Mouse (Mus musculus): ENCODE results near the gene Stx5a.

Gene Stx5a

DNA sequence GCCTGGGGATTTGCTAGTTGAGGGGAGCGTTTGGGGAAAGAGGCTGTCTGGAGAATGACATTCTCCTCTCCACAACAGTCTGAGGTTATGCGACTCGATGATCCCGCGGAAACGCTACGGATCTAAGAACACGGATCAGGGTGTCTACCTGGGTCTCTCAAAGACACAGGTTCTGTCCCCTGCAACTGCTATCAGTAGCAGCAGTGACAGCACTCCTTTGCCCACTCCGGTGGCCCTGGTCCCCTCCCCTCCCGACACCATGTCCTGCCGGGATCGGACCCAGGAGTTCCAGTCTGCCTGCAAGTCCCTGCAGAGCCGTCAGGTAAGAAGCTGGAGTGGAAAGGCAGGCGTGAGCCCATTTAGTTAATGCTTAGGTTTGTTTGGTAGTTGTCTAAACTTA lies 963 bp downstream of the Stx5a start:
- no peak for DNase-seq (ENCODE audit: low spot score in 2 of 2)

DNA sequence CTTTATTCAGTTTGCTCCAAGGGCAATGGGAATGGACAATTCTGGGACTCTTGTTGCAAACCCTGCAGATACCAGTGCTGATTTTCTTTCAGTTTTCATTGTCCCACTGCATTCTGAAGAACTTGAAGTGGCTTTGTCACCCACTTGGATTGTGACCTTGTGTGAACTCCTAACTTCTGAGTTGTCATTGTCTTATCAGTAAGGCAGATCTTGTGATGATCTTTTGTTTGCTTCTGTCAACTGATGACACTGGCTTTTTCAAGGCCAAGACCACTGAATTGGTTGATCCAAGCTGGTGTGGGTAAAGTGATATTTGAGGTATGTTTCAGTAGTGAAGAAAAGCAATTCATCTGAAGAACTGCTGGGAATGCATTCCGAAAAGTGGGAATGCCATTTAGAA lies 4.2 kb downstream of the Stx5a start:
- DNase-seq (ENCODE audit: low spot score in 2 of 2), result no peak

DNA sequence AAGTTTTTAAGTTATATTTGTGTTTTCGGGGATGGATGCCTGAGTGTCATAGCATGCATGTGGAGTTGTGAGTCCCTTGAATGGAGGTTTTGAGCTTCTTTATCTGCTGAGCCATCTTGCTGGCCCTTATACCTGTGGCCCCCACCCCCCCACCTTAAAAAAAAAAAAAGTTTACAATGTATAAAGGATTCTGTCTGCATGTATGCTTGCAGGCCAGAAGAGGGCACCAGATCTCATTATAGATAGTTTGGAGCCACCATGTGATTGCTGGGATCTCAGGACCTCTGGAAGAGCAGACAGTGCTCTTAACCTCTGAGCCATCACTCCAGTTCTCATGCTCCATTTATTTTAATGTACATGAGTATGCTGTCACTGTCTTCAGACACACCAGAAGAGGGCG lies 6.2 kb downstream of the Stx5a start:
- no peak for DNase-seq (ENCODE audit: low spot score in 2 of 2)

DNA sequence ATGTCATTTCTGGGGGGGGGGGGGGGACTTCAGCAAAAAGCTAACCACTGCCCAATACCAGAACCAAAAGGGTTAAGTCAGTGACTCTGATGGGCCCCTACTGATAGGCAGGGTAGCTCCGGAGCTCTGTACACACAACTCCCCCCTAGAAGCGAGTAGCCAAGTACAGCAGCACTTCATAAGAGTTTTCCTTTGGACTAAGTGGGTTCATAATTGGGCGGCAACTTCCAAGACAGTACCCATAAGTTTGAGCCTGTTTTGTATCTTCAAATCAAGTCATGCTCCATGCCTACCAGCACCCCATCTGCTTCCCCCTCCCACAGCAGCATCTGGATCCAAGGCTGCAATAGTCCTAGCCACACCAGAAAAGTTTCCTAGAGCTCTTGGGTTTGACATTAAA lies 14.4 kb downstream of the Stx5a start:
- DNase-seq (ENCODE audit: low spot score in 2 of 2), result no peak

DNA sequence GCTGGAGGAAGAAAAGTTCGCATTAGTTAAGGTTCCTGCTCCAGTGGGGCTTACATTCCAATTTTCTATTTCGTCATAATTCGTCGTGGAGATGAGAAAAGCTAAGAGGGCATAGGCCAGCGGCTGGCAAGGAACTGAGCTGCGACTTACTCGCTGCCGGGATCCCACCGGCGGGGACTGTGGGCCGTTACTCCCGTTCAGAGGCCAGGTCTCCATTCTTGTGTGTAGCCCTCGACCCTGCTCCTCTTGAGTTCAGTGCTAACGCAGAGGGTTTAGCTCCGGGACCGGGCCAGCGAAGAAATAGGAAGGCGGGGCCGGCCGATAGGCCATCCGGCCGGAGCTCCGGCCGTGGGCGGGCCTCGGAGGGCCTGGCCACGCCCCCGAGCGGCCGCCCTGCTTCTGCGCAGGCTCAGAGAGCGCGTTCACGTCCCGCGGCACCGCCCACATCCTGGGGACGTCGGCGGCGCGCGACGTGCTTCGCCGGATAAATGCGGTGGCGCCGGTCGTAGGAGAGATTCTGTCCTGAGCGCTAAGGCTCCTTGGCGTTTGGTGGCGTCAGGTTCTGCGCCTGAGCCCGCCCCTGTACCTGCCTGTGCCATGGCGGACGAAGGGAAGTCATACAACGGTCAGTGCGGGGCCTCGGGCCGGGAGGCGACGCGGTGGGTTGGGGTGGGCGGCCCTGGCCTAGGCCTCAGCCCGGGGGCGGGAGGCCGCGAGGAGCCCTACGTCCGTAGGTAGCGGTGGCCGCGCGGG lies 15.6 kb downstream of the Stx5a start, which contains the start of gene Nxf1:
Gene Nxf1 (plus strand): TSS at position 439 of the 753 bp plus-strand sequence.
- DNase-seq (ENCODE audit: low spot score in 2 of 2), result peak; percentile 75 to 93

DNA sequence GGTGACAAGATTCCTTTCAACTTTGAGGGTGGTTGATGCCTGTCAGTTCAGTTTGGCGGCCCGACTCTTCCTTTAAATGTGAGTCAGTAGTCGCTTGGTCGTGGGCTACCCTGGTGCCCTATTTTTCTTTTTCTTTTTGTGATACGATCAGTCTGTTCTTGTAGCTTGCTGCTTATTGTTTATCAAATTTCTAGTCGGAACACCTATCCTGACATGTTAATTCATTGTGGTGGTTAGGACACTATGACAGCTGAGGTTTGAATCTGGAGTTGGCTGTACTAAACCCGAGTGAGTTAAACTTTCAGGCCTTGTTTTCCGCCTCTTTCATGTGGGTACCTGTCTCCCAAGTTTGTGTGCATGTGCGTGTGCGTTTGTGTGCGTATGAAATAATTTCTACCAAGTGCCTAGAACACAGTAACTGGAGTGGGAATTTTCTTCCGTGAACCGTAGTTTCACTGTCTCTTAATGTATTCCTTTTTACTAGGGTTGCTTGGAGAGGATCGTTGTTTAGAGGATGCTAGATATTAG lies 16.3 kb downstream of the Stx5a start:
- no peak for DNase-seq (ENCODE audit: low spot score in 2 of 2)

DNA sequence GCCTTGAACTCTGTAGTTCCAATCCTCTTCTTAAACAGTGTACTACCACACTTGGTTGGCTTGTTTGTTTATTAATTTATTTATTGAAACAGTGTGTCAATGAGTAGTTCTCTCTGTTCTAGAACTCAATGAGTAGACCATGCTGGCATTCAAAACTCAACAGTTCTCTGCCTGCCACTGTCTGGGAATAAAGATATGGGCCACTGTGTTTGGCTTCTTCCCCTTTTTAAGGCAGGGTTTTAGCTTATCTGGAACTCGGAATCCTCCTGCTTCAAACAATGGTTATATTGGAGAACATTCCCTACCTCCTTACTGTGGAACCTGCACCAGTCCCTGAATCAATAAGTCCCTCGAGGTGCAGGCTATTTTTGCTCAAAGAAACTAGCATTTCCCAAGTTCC lies 17.7 kb downstream of the Stx5a start:
- DNase-seq (ENCODE audit: low spot score in 2 of 2), result no peak

DNA sequence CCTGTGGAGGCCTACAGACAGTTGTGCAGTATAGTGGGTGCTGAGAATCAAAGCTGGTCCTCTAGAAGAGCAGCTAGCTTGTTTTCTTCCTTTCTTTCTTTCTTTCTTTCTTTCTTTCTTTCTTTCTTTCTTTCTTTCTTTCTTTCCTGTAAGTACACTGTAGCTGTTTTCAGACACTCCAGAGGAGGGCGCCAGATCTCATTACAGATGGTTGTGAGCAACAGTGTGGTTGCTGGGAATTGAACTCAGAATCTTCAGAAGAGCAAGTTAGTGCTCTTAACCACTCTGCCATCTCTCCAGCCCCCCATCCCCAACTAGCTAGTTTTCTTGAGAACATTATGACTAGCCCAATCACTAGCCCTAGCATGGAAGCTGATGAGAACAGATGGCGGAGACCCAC lies 19.5 kb downstream of the Stx5a start:
- no peak for DNase-seq (ENCODE audit: low spot score in 2 of 2)

DNA sequence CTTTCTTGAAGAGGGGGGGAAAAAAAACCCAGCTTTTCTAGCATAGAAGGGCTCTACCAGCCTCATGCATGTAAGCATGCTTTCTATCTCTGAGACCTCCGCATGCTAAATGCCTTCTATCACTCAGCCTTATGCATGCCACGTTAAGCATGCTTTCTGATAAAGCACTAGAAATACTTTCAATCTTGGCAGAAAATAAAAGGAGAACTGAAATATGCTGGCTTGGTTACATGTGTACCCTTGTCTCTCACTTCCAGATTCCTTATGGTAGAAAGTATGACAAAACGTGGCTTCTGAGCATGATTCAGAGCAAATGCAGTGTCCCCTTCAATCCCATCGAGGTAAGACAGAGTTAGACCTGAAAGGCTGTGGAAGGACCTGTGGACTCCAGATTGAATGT lies 22.1 kb downstream of the Stx5a start:
- no peak for DNase-seq (ENCODE audit: low spot score in 2 of 2)

DNA sequence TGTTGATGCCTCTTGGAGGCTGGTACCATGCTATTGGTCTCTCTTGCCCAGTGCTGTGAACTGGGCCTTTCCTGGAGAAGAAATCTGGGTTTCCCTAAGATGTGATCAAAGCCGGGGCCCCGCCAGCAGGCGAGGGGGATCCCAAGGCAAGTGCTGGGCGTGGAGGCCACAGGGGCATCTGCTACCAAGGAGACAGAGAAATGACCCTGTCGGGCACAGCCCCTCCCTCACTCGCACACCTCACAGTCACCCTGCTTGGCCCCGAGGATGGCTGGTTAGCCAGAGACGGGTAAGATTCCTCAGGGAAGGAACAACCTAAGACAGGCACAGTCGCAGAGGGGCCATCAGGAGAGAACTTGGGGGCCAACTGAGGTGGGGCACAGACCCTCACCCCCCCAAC lies 24.3 kb downstream of the Stx5a start:
- DNase-seq (ENCODE audit: low spot score in 2 of 2), result no peak

DNA sequence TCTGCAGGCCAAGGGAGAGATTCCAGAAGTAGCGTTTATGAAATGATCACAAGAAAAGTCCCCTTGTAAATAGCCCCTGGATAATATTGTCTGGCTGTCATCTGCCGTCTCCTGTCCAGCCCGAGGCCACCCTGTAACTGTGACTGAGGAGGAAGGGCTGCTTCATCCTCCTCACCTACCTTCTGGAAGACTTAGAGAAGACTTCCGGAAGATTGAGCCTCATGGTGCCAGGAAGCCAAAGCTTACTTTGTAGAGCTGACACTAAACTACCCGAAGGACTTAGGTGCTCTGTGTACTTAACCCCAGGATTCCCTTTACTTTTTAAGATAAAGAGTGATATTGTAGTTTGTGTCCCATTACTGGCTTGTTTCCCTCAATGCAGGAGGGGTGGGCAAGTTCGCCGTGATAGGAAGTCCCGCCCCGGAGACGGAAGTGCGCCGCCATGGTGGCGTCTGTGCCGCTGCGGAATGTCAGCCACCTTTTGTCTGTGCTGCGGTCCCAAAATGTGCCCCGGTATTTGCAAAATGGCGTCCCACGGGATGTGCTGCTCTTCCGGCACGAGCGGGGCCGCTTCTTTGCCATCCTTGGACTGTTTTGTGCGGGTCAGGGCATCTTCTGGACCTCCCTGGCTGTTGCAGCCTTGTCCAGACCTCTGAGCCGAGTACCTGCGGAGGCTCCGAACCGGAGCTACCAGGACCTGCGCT lies 29.5 kb downstream of the Stx5a start, which contains the start of gene Tmem223:
Gene Tmem223 (plus strand): TSS at position 430 of the 704 bp plus-strand sequence.
- peak; percentile 49 to 79 for DNase-seq (ENCODE audit: low spot score in 2 of 2)

DNA sequence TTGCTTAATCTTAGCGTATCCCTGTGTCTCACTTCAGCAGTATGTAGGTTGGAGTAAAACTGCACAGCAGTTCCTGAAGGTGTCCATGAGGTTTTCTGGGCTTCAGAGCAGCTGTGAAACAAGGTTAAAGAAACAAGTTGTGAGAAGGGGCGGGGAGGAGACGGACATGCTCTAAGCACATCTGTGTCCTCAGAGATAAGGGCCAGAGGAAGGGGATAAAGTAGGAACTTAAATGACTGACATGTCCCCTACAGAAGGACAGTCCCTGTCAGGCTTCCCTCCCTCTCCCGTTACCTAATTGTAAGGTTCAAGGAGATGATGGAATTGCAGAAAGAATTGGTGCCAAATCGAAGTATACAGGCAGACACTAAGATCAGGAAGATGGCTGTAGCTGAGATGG lies 31.8 kb downstream of the Stx5a start:
- no peak for DNase-seq (ENCODE audit: low spot score in 2 of 2)

DNA sequence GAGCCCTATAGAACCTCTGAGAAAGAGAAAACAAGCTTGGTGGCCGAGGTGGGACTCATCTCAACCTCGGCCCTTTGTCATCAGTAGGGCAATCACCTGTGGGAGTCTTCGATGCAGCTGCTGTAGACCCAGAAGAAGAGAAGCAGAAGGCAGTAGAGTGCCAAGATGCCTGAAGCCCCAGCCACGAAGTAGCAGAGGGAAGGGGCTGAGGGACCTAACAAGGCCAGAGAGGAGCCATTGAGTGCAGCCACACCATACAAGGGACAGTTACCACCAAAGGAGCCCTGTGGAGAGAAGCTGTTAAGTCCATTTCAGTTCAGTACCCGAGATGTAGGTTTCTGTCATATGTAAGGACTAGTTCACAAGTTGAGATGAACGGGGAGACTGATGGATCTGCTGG lies 32.2 kb downstream of the Stx5a start:
- no peak for DNase-seq (ENCODE audit: low spot score in 2 of 2)

DNA sequence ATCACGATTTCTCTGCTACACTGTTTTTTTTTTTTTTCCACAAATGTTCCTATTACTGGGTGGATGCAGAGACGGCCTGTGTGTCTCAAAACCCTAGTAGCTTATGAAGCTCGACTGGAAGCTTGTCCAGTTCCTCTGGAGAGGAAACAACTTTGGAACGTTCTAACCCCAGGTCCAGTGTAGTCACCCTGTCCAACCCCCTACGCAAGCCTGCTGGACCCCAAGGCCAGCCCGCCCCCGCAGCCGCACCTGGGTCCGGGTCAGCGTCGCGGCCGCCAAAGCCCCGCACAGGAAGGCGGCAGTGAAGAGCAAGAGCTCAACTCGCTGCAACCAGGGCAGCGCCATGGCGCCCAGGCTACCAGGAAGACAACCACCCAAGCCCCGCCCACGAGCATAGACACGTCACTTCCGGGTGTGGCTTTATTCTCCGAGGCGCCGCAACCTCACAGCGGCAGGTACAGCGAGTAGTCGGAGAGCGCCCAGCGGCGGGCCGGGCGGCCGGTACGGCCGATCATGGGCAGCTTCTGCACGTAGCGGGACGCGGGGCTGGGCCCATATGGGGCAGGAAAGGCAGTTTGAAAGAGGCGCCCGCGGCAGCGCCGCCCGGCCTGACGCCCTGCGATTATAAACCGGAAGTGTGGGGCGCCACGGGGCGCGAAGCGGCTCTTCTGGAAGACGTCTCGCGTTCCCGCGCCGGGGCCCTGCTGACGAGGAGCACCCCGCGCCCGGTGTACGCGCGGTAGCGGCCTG lies 33.0 kb downstream of the Stx5a start, which contains the start of gene Tmem179b:
Gene Tmem179b (minus strand): TSS at position 382 of the 750 bp plus-strand sequence.
- DNase-seq (ENCODE audit: low spot score in 2 of 2), result peak; percentile 95 to 96

DNA sequence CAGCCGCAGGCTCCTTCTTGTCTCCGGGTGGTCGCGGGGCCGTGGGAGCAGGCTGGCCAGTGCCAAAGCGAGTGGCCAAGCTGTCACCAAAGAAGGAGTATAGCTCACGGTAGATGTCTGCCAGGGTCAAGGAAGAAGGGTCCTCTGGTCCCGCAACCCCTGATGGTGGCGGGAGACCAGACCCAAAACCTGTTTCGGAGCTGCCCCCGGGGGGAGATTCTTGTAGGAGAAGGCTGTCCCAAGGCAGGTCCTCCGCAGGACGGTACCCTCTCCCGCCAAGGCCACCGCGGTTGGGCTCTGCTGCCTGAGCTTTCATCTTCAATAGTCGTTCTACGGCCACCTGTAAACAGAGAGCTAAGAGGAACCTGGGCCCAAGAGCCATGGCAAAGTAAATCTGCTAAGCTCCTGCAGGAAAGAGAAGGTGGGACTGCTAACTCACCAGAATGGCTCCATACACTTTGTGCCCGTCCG lies 33.8 kb downstream of the Stx5a start:
- no peak for DNase-seq (ENCODE audit: low spot score in 2 of 2)

DNA sequence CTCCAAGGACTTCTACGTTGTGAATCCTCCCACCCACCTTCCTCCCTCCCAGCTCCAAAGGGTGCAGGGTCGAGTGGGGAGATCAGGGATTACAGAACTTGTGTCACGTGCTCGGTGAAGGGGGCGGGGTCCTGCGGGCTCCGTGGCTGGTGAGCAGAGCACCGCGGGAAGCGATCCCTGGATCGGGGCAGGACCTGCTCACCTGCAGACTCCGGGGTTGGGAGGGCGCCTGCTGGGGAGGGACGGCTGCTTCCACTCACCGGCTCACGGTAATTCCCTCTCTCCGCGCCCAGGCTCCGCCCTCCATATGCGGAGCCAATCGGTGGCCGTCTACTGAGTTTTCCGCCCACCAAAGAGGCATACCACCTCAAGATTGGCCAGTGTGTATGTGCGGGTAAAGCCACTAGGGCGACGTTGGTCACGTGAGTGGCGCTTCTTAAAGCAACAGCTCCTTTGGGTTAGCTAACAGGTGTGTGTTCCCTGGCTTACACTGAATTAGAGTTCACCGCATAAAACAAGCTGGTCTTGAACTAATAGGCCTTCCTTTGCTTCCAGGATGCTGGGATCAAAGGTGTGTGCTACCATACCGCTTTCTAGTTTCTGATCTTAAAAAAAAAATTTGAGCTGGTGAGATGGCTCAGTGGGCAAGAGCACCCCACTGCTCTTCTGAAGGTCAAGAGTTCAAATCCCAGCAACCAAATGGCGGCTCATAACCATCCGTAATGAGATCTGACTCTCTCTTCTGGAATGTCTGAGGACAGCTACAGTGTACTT lies 45.0 kb downstream of the Stx5a start, which contains the start of gene Taf6l:
Gene Taf6l (minus strand): TSS at position 410 of the 774 bp plus-strand sequence.
- peak; percentile 71 to 84 for DNase-seq (ENCODE audit: low spot score in 2 of 2)

DNA sequence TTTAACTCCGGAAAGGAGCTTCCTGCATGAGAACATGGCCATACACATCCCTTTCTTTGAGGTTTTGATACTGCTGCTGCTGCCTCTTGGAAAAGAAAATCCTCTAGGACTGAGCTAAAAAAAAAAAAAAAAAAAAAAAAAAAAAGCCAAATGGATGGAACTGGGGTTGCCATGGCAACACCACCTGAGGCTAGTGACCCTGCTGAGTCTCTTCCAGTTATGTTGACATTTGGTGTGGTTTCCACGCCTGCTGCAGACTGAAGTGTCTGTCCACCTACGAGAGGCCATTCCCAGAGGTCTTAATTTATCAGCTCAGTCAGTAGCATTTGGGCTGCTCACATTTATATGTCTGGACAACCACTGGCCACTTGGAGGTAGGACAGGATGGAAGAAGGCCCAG lies 47.3 kb downstream of the Stx5a start:
- no peak for DNase-seq (ENCODE audit: low spot score in 2 of 2)

DNA sequence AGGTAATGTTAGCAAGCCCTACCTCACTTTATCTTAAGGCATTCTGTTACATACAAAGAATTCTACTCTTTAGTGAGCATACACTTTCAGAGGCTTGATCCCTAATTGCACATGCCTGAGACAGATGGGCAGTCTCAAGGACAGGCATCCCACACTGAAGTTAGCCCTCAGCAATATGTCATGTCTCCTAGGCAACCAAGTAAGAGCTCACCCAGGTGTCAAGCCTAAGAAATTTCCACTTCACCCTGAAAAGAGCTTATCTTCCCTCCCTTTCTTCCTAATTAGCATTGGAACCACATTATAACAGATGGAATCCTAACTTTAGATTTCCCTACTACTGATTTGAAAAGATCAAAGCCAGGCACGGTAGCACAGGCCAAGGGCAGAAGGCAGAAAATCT lies 48.0 kb downstream of the Stx5a start:
- DNase-seq (ENCODE audit: low spot score in 2 of 2), result no peak

DNA sequence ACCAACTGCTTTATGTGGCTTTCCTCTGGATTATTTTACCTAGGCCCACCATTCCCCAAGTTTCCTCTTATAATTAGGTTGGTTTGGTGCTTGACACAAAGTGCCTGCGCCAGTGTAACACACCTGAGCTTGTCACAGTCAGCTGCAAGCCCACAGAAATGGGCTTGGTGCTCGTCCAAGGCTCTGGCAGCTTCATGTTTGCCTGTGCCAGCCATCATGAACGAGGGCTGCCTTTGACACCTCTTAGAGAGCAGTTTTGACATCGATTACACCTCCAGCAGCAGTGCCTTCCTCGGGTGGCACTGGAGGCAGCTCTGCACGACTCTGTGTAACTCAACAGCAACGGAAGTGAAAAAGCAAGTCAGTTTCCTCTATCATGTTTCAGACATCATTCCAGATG lies 49.0 kb downstream of the Stx5a start:
- no peak for DNase-seq (ENCODE audit: low spot score in 2 of 2)

DNA sequence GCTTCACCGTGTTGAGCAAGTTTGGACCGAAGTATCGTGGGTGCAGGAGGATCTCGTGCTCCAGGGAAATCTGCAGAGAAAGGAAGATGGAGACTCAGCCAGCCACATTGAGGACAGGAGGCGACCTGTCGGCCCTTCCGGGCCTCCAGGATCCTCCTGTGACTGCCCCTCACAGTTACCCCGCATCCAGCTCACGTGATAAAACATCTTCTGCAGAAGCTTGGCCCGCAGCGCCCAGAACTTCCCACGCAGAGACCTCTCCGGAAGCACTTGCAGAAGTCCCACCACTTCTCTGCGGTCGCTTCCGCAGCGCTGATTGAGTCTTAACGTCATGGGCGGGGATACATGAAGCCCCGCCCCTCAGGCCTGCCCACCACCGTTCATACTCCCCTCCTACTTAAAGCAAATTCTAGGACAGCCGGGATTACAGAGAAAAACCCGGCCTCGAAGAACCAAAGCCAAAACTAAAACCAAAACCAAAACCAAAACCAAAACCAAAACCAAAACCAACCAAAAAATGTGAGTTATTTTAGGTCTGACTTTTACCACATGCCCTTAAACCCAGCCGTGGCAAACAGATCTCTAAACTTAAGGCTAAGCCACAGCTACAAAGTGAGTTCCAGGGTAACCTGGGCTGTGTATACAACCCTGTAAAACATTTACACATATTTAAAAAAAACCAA lies 57.2 kb downstream of the Stx5a start, which contains the start of gene Polr2g:
Gene Polr2g (minus strand): TSS at position 314 of the 683 bp plus-strand sequence.
- peak; percentile 60 to 85 for DNase-seq (ENCODE audit: low spot score in 2 of 2)

Data from cerebellum, postnatal 4 days (tissue).